Mouse (Mus musculus) megakaryocyte, adult 5-6 weeks (primary cell): ENCODE data around the gene Kif16b. TPM values are rescaled to one million over a fixed set of nuclear protein-coding genes. Genes with fewer than 3 reads are reported as not detected.

Experiments used
- ATAC-seq: 2 replicates; pipeline ENCODE4 v1.8.0; 2016; ENCODE audit warnings: mild to moderate bottlenecking, inconsistent platforms; ENCODE audit not compliant: poor library complexity, severe bottlenecking
- total RNA-seq, 2 experiments: library from RNA; stranded (forward) in 1 of 2; stranded (reverse) in 1 of 2; fragments of 153-499, 151-499 nt in 1 of 2; fragments of 221-1000, 200-1000 nt in 1 of 2; gene quantifications; 2 replicates each; pipeline versions ENCODE4 v1.2.3 to v1.2.4; 2015 to 2017

Gene Kif16b
- total RNA-seq, 2 experiments from 2014 or later, result 15.1 to 16.4 TPM

- no peak for ATAC-seq
These were observed 213.3 kb downstream of the Kif16b start for GRCm38 (mm10) chr2:142687936-142688514.

- ATAC-seq, result no peak
These were observed 218.2 kb downstream of the Kif16b start for GRCm38 (mm10) chr2:142682965-142683709.

DNA sequence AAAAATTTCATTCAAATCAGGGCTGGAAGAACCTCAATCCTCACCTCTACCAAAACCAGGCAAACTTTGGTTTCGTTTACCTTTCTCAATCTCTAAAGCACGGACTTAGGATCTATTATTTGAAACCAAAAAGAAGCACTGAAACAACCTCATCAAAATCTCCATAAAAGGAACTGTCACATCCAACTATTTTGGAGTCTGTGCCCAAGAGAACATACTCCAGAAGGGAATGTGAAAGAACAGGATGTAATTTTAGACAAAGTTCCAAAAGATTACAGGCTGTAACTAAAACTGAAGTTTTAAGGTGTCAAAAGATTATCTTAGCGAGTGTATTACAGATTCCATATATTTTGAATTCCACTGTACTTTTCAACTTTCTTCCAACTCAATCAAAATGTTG lies 232.9 kb downstream of the Kif16b start:
- no peak for ATAC-seq

GRCm38 (mm10) chr2:142651591-142651990 lies 249.7 kb downstream of the Kif16b start:
- ATAC-seq, result no peak

GRCm38 (mm10) chr2:142648023-142648453 lies 253.3 kb downstream of the Kif16b start:
- no peak for ATAC-seq

DNA sequence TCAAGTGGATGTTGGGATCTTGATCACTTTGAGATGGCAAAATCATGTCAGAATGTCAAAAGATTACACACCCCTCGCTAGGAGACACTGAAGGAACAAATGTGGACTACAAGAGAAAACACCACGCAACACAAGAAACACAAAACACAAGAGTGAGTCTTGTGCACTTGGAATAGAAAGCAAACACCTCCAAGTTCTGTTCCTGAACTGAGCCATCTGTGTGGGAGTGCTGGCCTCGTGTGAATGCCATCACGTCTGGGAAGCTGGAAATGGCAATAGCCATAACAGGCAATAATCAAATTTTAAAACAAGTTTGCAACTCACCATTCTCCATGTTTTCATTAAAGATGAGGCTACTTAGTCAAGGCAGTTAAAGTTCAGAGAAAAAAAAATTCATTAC lies 254.5 kb downstream of the Kif16b start:
- ATAC-seq, result no peak

- no peak for ATAC-seq
These were observed 259.6 kb downstream of the Kif16b start for GRCm38 (mm10) chr2:142641766-142642165.

DNA sequence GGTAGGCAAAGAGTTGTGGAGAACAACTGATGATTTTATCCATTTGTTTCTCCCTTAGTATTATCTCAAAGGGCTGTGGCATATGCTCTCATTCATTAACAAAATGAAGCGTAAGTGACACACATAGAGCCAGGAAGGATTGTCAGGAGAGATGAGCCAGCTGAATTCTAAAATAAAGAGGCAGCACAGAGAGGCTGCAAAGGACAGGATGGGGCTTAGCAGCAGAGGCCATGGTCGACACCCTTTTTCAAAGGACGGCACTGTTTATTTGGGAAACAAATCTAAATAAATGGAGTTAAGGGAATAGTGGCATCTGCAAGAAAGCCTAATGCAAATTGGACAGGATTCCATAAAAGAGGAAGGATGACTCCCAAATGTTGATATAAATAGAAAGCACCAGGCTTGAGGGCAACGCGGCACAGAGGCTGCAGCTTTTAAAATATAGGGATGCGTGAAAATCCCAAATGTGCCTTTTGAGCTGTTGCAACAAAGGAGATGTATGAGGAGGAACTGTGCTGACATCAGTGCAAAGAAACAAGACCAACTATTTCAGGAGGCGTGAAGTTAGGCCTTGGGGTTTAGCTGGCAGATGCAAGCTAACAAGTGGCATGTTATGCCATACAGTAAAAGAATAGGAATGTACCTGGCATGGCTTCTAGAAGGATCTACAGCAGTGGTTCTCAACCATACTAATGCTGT lies 265.6 kb downstream of the Kif16b start:
- no peak for ATAC-seq

GRCm38 (mm10) chr2:142633996-142634559 lies 267.3 kb downstream of the Kif16b start:
- ATAC-seq, result no peak

DNA sequence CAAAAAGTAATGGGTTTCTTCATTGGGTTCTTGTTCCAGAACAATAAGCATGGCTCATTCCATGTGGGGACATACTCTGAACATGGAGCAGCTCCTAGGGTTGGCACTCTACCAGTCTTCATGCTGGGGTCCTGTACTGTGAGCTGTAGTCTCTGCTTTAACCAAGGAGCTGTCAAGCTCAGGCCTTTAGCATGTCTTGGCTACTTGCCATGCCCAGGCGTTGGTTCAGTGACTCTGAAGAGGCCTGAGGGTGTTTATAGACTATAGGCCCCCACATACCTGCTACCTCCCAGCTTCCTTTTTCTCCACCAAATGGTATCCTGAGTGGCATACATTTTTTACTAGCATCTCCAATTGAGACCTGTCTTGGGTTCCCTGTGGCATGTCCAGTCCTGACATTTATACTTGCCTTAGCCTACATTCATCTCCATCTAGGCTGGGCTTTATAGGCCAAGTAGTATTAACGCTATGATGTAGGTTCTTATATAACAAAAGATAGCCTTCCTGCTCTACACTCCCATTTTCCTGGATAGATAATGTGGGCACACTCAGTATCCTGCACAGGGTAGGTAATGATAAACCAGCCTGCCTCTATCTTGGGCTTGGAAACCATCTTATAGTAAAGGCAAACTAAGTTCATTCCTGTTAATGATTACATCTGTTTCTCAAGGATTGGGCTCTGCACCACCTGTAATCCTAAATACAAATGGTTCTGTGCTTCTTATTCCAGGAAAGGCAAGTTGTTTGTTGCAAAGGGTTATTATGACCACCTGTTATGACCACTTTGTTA lies 271.6 kb downstream of the Kif16b start:
- no peak for ATAC-seq

GRCm38 (mm10) chr2:142625756-142626155 lies 275.6 kb downstream of the Kif16b start:
- no peak for ATAC-seq

GRCm38 (mm10) chr2:142625101-142625500 lies 276.2 kb downstream of the Kif16b start:
- no peak for ATAC-seq

DNA sequence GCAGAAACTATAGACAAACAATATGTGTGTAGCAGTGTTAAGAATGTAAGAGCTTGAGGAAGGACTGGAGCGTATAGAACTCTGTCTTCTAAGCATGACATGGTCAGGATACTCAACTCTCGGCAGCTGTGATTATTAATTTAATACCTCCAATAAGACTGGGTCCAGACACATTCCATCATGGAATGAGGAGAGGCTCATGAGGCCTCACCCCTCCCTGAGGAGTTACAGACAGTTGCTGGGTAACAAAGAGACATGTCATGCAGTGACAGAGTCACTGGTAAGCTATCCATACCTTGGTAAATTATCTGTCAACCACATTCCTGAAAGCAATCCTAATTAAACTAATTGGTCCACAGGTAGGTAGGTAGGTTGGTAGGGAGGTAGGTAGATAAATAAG lies 277.1 kb downstream of the Kif16b start:
- no peak for ATAC-seq

- no peak for ATAC-seq
These were observed 280.2 kb downstream of the Kif16b start for GRCm38 (mm10) chr2:142621152-142621551.

- ATAC-seq, result no peak
These were observed 281.4 kb downstream of the Kif16b start for GRCm38 (mm10) chr2:142619926-142620325.

GRCm38 (mm10) chr2:142614535-142614934 lies 286.8 kb downstream of the Kif16b start:
- ATAC-seq, result no peak

GRCm38 (mm10) chr2:142612359-142612953 lies 288.9 kb downstream of the Kif16b start:
- ATAC-seq, result no peak

DNA sequence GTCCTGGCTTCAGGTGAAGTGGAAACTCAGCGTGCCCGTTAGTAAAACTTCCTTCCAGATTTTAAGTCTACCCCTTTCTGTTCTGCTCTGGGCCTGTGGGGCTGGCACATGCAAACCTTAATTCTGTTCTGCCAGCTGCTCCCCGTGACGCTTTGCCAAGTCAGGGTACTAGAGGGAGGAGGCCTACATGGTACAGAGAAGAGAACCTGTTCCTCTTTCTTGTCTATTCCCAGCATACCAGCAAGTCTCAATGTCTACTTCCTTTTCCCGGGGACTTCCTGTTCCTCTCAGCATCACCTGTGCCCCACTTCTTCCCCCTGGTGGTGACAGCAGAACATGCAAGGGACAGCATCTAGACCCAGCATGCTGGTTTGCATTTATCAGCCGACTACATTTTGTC lies 290.2 kb downstream of the Kif16b start:
- ATAC-seq, result peak; percentile 97

DNA sequence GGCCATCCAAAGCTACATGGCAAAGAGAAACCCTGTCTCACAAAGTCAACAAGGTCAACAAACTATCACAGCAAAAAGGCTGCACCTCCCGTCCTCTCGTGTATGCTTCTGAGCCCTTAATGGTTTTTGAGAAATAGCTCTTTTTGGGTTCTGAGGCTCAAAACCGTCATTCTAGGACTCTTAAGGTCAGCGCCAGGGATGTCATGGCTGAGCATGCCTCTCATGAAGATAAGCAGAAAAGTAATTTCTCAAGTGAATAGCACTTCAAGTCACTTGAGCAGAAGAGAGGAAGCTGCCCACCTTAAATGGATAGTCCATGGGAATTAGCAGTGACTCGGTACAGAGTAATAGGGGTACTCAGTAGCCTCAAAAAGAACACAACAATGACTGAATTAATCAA lies 291.1 kb downstream of the Kif16b start:
- ATAC-seq, result no peak

DNA sequence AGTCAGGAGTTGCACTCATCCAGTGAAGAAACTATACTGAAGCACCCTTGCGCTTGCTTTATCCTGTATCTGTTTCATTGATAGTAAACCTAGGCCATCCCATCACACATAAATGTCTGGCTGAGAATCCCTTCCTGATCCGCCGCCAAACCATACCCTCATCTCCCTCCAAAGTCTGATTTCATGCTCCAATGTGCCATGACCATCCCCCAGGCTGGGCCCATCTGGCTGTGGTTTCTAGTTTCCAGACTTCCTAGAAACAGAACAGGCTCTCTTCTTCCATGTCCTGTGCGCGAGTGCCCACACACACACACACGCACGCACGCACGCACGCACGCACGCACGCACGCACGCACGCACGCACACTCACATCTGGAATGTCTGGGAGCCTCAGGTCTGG lies 292.6 kb downstream of the Kif16b start:
- ATAC-seq, result no peak
